Mouse (Mus musculus) spleen, adult 2 months (tissue): ENCODE results near the gene C1qb.

ENCODE experiments used
- CTCF ChIP-seq: fragments of 200-500 bp; IDR thresholded peaks from 2 replicates; pipeline ENCODE4 v1.5.1; 2011; ENCODE audit warnings: mild to moderate bottlenecking, inconsistent platforms; ENCODE audit not compliant: insufficient read depth, insufficient read length, insufficient replicate concordance; ENCODE audit errors: extremely low read depth
- POLR2A ChIP-seq: fragments of 200-500 bp; IDR thresholded peaks from 2 replicates; pipeline ENCODE4 v1.6.1; 2011; ENCODE audit warnings: low read depth, low read length, inconsistent platforms

- TF ChIP-seq CTCF (no peak), POLR2A (no peak)
Measured at GRCm38 (mm10) chr4:136892371-136892770, 6.4 kb upstream of the C1qb start.
